Mouse (Mus musculus): ENCODE data around the gene P2ry12.

P2ry12 gene

DNA sequence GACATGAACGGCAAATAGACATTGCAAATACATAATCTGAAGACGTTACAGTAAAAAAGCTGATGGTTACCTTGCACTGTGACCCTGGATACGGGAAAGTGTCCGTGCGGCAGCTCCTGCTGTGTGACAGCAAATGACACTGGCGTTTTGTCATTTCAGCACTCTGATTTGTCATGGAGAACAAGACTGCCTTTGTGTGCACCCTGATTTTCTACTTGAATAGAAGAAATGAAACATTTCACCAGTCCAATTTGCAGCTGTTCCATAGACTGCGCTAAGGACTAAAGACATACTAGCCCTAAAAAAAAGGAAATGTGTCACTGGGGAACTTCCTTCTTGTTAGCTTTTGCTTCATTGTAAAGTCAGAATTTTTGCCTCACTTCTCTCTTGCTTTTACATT, at the start of gene P2ry12:
P2ry12 (minus strand) TSS at position 168 of the 400 bp plus-strand sequence.
- no peak for DNase-seq

DNA sequence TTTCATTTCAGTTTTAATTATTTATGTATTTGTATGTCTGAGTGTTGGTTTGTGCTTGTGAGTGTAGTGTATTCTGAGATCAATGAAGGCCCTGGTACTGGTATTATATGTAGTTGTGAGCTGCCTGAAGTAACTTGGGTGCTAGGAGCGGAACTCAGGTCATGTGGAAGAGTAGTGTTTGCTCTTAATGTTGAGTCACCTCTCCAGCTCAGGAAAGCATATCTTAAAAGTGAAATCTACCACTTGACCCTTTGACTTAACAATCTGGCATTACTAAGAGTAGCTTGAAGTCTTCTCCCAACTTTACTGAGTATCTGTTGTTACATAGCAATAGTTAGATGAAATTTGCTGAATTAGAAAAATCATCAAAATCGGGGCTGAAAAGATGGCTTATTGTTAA, 42.8 kb upstream of the P2ry12 start:
- DNase-seq: no peak

DNA sequence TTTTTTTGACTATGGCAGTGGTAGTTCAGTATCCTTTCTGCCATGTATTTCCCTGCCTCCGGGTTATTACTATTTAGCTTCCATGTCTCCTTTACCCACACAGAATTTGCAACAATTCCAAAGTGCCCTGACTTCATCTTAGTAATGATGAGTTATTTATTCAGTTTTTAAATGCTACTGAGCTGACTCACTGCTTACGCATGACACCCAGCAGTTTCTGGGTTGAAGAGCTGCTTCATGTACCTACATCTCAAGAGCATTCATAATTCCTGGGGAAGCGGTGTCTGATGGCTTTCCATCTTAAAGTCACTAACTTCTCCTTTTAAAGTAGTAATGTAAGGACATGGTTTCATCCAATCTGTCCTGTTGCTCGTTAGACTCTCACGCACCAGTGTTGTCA, 42.3 kb upstream of the P2ry12 start:
- DNase-seq: no peak

DNA sequence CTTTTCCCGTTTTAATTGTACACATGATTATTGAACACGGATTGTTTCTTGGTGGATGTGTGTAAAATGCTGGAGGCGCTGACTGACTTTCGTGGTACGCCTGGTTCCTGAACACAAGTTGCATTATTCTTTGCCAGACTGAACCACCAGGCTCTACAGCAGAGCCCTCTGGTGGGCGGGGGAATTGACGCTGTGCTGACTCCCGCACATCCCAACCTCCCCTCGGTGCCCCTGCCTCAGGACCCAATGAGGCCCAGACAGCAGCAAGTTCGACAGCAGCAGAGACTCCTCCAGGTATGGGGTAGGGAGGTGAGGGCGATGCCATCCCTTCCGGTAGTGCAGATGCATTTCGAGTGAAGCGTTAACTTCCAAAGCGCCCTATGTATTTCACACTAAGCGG, 35.0 kb upstream of the P2ry12 start:
- no peak for DNase-seq

DNA sequence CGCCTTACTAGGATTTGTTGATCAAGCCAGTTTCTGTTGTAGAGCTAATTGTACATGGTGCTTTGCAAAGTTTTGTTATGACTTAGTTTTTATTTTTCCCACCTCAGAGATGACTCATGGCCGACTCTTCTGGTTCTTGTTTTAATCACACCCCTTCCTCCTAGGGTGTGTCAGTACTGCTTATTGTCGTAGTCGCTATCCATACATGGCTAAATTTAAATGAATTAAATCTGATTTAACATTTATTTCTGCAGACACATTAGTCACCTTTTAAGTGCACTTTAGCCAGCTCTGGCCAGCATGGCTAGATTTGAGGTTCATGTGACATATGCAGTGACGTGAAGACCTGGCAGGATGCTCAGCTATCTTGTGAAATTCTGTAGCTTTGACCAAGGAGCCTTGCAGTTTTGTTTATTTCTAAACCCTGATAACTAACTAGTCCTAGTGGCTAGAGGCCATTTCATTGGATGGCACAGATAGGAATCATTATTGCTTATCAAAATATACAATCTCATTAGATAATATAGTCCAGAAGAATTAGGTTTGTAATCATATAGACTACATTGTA, 34.0 kb upstream of the P2ry12 start:
- DNase-seq: no peak

DNA sequence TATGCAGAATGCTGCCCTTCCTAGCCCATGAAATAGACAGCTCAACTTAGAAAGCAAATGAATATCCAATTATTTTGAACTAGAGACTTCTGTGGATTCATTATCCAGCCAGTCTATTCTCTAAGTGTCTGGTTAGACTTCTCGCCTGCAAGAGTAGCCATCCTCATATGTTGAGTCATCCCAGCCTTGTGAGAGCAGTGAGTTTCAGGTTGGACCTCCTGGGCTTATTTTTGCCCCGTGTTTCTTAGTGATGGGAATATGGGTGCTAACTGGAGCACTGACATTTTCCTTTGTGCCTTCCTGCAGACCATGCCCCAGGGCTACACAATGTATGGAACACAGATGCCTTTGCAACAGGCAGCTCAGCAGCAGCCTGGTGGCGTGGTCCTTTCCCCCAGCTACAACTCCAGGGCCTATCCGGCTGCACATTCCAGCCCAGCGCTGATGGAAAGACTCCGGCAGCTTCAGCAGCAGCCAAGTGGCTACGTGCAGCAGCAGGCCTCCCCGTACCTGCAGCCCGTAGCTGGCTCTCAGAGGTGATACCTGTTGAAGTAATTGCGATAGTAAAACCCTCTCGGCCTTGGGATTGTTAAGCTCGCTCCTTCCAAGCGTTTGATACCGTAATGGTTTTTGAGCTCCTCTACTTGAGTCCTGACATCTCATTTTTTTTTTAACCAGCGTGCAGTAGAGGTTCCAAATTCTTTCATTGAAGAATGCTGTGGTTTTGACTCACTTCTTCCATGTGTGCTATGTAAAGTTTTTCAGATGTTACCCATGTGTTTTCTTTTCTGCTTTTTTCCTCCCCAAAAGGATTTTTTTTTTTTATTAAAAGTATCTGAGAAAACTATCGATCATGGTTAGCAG, 33.3 kb upstream of the P2ry12 start:
- DNase-seq: no peak

DNA sequence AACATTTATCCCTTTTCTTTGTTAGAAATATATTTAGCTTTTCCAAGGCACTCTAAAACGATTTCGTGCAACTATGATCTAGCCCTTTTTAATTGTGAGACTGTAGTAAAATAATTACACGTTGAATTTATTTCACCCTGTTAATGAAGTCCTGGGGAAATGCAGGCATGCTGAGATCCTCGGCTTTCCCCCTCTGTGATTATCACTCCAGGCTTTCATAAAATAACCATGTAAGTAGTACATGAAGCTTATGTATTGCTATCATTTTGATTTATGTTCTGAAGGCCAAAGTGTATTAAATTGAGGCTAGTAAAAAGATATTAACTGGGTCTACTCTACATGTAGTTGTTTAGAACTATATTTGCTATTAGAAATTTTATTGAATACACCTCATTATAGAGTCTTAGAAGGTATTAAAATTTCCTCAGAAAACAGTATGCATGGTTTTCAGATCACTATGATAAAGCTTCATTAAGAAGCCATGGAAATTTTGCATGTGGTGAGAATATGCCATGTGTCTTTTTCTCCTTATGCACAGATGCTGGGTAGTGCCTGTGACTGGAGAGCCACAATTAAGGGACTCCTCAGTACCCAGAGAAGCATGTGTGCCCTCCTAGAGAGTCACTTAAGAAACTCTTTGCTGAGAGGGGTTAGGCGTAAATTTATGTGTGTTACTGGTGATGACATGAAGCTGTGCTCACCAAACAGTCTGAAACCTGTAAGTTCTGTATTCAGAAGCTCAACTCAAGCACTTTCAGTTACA, 30.9 kb upstream of the P2ry12 start:
- no peak for DNase-seq

DNA sequence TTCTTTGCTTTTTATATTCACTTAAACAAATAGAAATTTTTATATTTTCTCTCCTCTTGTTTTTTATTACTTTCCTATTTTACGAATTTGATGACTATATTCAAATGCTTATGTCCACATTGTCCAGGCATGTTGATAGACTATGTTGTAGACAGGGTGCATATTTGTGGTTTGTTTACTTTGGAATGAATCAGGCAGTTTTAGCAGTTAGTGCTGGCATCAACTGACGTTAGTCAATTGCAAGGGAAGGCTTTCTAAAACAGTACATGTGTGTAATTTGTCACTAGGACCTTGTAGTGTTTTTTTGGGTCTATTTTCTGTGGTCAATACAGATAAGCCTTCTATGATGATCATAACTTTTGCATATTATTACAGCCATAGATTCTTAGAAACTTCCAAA, 27.9 kb upstream of the P2ry12 start:
- DNase-seq: no peak

DNA sequence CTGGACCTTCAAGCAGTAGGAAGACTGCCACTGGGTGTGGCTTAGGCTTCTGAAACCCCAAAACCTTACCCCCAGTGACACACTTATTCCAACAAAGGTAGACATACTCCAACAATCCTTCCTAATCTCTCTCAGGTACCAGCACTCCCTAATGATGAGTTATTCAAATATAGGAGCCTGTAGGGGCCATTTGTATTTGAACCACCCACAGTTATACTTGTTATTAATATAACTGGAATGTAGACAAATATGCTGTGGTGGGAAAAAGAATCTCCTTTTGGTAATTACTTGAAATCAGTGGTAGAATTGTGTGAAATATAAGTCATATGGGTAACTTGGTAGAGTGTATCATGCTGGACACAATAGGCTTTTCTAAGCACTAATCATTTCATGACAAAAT, 15.9 kb upstream of the P2ry12 start:
- DNase-seq: no peak

DNA sequence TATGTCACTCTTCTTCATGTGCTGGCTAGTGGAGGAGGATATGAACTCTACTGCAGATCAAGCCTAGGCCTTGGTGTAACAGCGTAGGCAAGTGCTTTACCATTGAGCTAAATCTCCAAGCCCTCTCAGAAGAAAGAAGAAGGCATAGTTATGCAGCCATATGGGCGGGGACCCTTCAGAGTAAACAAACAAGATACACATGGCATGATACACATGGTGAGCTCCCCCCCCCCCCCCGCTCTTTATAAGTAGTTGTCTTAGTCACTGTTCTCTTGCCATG, 15.5 kb upstream of the P2ry12 start:
- DNase-seq: no peak

DNA sequence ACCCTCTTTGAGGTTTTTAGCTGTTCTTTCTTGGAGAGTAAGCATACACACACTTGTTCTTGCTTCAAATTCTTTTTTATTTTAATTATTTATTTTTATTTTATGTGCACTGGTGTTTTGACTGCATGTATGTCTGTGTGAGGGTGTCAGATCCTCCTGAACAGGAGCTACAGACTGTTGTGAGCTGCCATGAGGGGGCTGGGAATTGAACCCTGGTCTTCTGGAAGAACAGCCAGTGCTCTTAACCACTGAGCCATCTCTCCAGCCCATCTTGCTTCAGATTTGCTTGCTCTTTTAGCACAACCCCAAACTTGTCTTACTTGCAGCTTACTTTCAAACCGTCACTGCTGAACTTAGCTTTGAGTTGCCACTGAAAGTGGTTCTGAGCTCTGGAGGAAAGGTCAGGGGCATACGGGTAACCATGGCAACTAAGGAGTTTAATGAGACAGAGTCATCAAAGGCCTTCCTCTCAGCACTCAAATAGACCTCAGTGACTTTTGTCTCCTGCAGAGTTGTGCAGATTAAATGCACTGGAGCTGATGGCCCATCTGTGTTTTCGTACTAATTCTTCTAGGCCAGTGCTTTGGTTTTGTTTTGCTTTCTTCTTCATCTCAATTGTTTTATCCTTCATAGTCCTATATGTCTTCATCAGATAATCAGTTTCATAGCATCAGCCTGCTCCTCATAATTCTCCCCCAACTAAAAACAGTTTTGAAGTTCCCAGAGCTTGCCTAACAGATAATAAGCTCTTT, 15.0 kb upstream of the P2ry12 start:
- no peak for DNase-seq

DNA sequence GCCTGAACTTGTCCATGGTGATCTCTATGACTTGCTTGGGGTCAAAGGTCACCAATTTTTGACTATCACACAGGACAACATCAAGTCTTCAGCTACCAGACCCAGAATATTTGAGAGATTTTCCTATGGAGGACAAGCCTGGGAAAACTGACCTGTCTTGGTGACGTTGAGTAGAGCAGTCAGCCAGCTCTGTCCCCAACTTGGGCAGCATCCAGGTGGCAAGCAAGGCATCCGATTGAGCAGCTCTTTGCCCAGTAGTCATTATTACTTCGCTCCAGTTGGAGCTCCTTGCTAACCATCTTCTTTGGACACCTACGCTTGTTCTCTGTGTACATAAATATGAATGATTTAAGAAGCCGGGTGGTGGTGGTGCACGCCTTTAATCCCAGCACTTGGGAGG, 8.1 kb upstream of the P2ry12 start:
- no peak for DNase-seq

DNA sequence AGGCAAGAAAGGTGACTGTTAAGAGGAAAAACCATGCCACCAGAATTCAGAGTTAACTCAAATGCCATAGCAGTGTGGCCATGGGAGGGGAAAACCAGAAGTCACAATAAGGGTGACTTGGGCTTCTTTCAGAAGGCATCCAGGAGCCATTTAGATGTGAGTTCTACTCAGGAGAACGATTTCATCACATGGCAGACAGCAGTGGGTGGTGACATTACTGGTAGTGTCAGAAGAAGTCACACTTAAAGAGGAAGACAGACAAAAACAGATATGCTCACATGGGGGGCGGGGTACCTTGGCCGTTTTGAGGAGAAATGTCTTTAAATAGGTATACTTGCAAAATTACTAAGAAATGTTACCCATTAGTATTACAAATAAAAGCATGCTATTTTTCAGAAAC, 1.3 kb upstream of the P2ry12 start:
- DNase-seq: no peak

DNA sequence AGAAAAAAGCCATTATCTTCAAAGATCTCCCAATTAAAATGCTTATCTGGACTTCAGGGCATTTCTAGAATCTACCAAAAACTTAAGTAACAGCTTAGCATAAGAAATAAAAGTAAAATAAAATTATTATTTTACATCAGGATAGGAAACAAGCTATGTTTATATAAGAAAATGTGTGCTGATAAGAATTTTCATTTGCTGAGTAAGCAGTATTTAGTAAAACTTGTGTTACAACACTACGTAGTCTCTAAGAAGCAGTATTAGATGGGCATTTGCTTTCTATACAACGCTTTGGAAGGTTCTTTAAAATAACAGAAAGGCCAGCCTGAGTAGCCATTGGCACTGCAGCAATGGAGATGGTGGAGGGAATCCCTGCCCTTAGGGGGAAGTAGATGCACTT, 746 bp upstream of the P2ry12 start:
- no peak for DNase-seq

DNA sequence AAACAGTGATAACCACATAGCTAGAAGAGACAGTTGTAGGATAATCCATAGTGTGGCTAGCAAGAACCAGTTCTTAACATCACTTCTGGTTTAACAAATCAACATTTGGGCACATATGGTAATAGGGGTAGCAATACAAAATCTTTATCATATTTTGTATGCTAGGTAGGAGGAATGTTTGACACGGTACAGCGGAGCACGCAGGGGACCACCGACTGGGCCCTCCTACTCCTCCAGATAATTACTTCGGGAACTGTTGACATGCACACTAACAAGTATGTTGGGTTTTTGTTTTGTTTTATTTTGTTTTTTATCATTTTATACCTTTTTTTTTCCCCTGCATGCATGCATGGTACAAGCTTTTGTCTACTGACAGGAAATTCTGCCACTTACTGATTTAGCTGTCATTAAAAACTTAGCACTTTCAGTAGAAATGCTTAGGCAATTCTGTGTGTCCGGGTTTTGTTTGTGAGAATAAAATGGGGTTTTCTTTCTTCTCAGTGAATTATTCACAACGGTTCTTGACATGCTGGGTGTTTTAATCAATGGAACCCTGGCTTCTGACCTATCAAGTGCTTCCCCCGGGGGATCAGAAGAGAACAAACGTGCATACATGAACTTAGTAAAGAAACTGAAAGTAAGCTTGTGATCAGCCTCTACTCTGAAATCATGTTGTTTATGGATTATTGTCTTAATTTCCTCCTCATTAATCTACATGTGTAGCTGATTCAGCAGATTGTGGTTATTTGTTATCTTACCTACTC, 780 bp downstream of the P2ry12 start:
- no peak for DNase-seq

DNA sequence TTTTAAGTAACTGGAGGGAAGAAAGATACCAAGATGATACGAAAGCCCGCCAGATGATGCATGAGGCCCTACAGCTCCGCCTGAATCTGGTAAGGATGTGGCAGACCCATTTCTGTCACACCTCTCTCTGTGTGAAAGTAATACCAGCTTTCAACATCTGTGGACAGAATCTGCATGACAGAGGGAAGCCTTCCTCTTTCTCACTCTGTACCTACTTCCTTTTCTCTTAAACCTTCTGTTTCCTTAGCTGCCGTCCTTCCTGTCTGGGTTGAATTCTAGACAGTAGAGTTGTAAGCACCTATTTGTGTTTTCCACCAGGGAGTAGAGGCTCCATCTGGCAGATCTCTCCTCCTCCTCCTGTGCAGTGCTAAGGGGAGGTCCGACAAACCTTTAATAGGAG, 1.9 kb downstream of the P2ry12 start:
- no peak for DNase-seq

DNA sequence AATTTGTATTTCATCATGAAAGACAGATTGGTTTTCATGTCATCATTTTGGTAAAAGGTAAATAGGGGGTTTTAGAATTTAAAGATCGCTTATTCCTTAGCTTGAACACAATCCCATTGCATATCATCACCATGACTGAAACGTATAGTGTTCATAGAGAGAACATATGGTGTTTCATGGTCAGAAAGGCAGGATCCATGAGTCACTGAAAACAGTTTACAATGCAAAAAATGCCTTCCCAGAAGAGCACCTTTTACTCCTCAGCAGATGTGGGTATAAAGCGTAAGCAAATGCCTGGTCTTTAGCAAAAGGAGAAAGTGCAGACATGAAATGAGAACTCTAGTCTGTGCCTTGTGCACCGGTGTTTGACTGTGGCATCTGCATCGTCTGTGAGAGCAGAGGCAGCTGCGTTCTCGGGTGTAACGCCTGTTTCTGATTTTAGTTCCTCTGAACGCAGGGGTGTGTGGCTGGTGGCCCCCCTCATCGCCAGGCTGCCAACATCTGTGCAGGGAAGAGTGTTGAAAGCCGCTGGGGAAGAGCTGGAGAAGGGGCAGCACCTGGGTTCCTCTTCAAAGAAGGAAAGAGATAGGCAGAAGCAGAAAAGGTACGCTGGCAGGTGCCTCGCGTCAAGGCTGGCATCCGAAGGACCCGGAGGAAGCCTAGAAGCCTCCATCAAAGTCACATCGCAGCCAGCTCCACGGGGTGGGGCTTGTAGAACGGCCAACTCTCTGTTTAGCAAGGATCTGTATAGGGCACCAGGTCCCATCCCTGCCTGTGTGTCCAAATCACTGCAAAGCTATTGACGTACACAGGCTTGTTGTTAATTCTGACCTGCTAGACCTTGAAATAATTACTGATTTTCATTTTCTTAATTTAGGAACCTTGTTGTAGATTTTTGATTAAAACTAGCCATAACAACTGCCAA, 4.7 kb downstream of the P2ry12 start:
- no peak for DNase-seq

DNA sequence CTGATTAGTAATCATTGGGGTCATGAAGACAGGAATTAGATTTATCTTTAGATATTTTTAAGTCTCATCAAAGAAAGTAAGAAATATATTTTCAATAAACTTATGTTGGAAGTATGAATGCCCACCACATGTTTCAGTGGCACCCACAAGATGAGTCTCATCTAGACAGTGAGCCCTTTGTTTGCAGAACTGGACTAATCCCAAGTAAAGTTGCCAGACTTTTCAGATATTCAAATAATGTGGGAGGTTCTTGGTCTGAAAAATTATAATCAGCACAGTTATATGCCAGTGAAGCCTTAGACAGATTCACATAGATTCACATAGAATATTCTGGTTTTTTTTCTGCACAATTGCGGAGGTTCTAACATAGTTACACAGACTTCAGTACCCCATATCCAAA, 12.2 kb downstream of the P2ry12 start:
- DNase-seq: no peak

DNA sequence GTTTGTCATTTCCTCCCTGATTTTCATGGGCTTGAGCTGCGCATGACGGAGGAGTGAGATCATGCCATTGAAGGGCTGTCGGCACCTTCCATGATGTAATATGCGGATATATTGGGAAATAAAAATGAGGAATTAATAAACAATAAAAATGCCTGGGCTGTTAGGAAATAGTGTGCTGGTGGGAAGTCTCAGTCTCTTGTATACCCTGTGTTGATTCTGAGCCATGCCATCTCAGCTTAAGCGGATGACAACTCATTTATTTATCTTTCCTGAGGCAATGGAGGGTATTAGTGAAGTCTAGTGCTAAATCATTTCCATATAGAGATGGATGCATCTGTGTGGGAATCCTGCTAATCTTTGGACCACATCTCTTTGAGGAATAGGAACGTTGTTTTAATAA, 14.6 kb downstream of the P2ry12 start:
- DNase-seq: no peak

DNA sequence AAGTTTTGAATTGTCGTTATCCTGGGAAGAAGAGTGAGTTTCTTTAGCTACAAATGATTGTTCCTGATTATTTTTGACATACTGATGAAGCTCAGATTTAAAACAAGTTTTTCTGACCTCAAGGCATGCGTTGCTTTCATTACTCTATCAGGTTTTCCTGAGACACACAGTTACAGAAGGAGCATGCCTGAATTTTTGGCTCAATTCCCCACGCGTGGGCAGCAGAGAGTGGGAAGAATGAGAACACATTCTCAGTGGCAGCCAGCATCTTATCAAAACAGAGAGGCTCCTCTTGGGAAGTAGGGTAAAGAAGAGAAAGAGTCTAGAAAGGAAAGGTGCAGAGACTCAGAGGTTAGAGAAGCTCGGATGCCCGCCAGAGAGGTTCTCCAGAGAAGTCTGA, 19.3 kb downstream of the P2ry12 start:
- peak; percentile 41 for DNase-seq

DNA sequence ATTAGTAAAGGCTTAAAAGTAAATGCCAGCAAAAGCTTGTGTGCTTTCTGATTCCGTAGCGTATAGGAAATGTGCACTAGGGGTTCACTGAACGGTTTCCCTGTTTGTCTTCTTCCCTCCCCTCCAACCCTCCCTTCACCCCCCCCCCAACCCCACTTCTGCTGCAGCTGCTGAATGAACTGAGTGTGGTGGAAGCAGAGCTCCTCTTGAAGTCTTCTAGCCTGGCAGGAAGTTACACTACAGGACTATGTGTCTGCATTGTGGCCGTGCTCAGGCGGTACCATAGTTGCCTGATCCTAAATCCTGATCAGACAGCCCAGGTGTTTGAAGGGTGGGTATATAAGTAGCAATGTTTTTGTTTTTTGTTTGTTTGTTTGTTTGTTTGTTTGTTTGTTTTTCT, 27.8 kb downstream of the P2ry12 start:
- no peak for DNase-seq

DNA sequence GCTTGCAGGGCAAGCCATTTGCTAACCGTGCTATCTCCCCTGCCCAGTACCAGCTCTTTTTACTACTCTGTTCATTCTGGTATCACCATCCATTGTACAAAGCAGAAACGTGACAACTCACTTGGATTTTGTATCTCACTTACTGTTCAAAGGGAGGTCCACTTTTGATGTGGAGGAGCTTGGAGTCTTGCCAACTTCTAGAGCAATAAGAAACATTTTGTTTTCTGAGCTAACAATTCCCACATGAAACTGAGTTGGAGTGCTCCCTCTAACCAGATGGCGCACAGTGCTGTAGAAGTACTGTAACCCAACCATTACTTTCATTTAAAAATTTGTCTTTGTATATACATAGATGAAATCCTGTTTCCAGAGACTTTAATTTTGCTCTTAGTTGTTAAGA, 31.8 kb downstream of the P2ry12 start:
- no peak for DNase-seq

All from lung, postnatal 10 days (tissue).